Mouse (Mus musculus) monocyte, adult 59 days (primary cell): ENCODE data around the gene Acacb. TPM values are rescaled to one million over a fixed set of nuclear protein-coding genes. Genes with fewer than 3 reads are reported as not detected.

Experiments used
- total RNA-seq, 2 experiments: library from RNA; stranded (reverse); gene quantifications; one replicate each; pipeline ENCODE4 v1.2.4; 2023

The Acacb gene
- total RNA-seq = under 1 TPM; 0.18 to 0.21 TPM

GRCm38 (mm10) chr5:114146028-114146888 is at the start of gene Acacb:
TSS of gene Acacb (plus strand) at chr5:114146535.

GRCm38 (mm10) chr5:114127374-114128349 is 18.7 kb upstream of the Acacb start, which contains the start of gene Alkbh2:
TSS of gene Alkbh2 (minus strand) at chr5:114128218.

DNA sequence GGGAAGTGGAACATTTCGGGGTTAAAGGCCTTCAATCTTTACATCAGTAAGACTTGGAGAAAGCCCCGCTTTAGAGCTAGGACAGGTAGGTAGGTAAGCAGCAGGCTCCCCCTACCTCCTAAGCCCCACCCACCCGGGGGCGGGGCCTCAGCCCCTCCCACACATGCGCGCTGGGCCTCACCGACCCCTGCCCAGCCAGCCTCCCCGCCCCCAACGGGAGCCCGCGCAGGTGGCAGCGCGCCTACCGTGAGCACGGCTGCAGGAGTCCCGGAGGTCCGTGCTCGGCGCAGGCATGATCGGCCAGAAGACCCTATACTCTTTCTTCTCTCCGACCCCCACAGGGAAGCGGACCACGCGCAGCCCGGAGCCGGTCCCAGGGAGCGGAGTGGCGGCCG is 16.1 kb upstream of the Acacb start, which contains the start of gene Ung:
Gene Ung, plus strand, starts transcription at position 176 of the 395 bp plus-strand sequence.

GRCm38 (mm10) chr5:114273693-114274402 is 127.5 kb downstream of the Acacb start, which contains the start of gene Foxn4:
TSS of gene Foxn4 (minus strand) at chr5:114273807.

GRCm38 (mm10) chr5:114288874-114289273 is 142.5 kb downstream of the Acacb start, which contains the start of gene Myo1h:
TSS of gene Myo1h (plus strand) at chr5:114289166.

Other genes with a start within 250 kb of the Acacb start
- gene Coro1c, start 237.8 kb upstream of the Acacb start, total RNA-seq = 100 to 1,000 TPM; 168 TPM
- gene Ssh1, start 152.6 kb upstream of the Acacb start, total RNA-seq = 10 to 100 TPM; 52.9 to 62.1 TPM
- not detected for gene Dao, start 142.8 kb upstream of the Acacb start, total RNA-seq
- 10 to 100 TPM in 1 of 2 experiments, 1 to 10 TPM in 1; 8.4 to 13.1 TPM for gene Usp30, start 81.1 kb upstream of the Acacb start, total RNA-seq
- not detected for gene Svop, start 55.0 kb upstream of the Acacb start, total RNA-seq
- 1 to 10 TPM; 2.4 to 2.9 TPM for gene Alkbh2, start 18.3 kb upstream of the Acacb start, total RNA-seq
- gene Ung, start 16.1 kb upstream of the Acacb start, total RNA-seq = 1 to 10 TPM; 1.9 to 4.5 TPM
- gene Foxn4, start 127.3 kb downstream of the Acacb start, total RNA-seq = not detected
- gene Myo1h, start 142.6 kb downstream of the Acacb start, total RNA-seq = 1 to 10 TPM; 6.7 to 8.6 TPM
- 10 to 100 TPM; 73.3 to 77.8 TPM for gene Kctd10, start 234.0 kb downstream of the Acacb start, total RNA-seq
- gene Ube3b, start 234.1 kb downstream of the Acacb start, total RNA-seq = 10 to 100 TPM; 59.0 to 63.4 TPM